Mouse (Mus musculus) CH12.LX (cell line): ENCODE results near the gene Pgpep1l. TPM values are rescaled to one million over a fixed set of nuclear protein-coding genes. Genes with fewer than 3 reads are reported as not detected.

Source experiments
- DNase-seq: peaks from one replicate; pipeline ENCODE4 v3.0.0-alpha.2; 2013; ENCODE audit errors: extremely low read depth
- H3K27ac ChIP-seq: 2 replicates; pipeline ENCODE4 v1.5.1; 2012; ENCODE audit warnings: low read depth, mild to moderate bottlenecking, control low read depth, moderate library complexity; ENCODE audit not compliant: insufficient read depth
- H3K27me3 ChIP-seq: replicated peaks from 2 replicates; pipeline ENCODE3; 2012; ENCODE audit warnings: inconsistent platforms
- H3K36me3 ChIP-seq, 2 experiments: replicated peaks in 1 of 2; 2 replicates each; pipeline versions ENCODE3 to v1.6.1; 2012; ENCODE audit warnings: inconsistent platforms in 1 of 2, low read length in 1 of 2, mild to moderate bottlenecking in 1 of 2, mixed read lengths in 1 of 2, moderate library complexity in 1 of 2; ENCODE audit not compliant: control insufficient read depth in 1 of 2, insufficient read depth in 1 of 2
- H3K4me1 ChIP-seq, 2 experiments: 2 replicates each; pipeline ENCODE4 v1.6.1; 2012; ENCODE audit warnings: inconsistent platforms in 1 of 2, moderate library complexity in 1 of 2; ENCODE audit not compliant: insufficient read depth in 2 of 2, control insufficient read depth in 1 of 2
- H3K4me2 ChIP-seq: 2 replicates; pipeline ENCODE4 v1.6.1; 2012; ENCODE audit warnings: low read depth, mild to moderate bottlenecking, control low read depth; ENCODE audit not compliant: poor library complexity, insufficient read depth, severe bottlenecking
- H3K4me3 ChIP-seq, 3 experiments: fragments of 150-350 bp in 1 of 3; sonication (generic) in 1 of 3; replicated peaks in 1 of 3; 2 replicates each; pipeline versions ENCODE3 to v1.5.1; 2011 to 2012; ENCODE audit warnings: low read depth in 2 of 3, low read length in 2 of 3, mild to moderate bottlenecking in 2 of 3, moderate library complexity in 2 of 3, control low read depth in 1 of 3, improper control_type of control experiment in 1 of 3, inconsistent platforms in 1 of 3, mixed read lengths in 1 of 3; ENCODE audit not compliant: poor library complexity in 1 of 3
- H3K79me2 ChIP-seq: replicated peaks from 2 replicates; pipeline ENCODE4 v1.6.1; 2012; ENCODE audit warnings: mild to moderate bottlenecking, moderate library complexity; ENCODE audit not compliant: control insufficient read depth, poor library complexity, insufficient read depth, severe bottlenecking; ENCODE audit errors: extremely low read depth
- H3K9ac ChIP-seq: 2 replicates; pipeline ENCODE4 v1.6.1; 2012; ENCODE audit warnings: low read depth, mild to moderate bottlenecking, control low read depth, moderate library complexity; ENCODE audit not compliant: insufficient read depth
- H3K9me3 ChIP-seq: replicated peaks from 2 replicates; pipeline ENCODE3; 2012; ENCODE audit warnings: low read length, inconsistent platforms, mixed read lengths
- E2F4 ChIP-seq: IDR thresholded peaks from 2 replicates; pipeline ENCODE4 v1.6.1; 2011; ENCODE audit warnings: low read depth, low read length, improper control_type of control experiment; ENCODE audit not compliant: insufficient replicate concordance
- ETS1 ChIP-seq: conservative IDR thresholded peaks from 2 replicates; pipeline ENCODE4 v1.6.1; 2012; ENCODE audit warnings: low read depth, mild to moderate bottlenecking, inconsistent platforms, low read length, improper control_type of control experiment, moderate library complexity
- HCFC1 ChIP-seq: IDR thresholded peaks from 2 replicates; pipeline ENCODE4 v1.6.1; 2012; ENCODE audit warnings: low read depth, mild to moderate bottlenecking, inconsistent platforms, low read length, improper control_type of control experiment
- IRF4 ChIP-seq: IDR thresholded peaks from 2 replicates; pipeline ENCODE4 v1.6.1; 2014; ENCODE audit warnings: low read depth, mild to moderate bottlenecking, inconsistent platforms, low read length, improper control_type of control experiment
- JUN ChIP-seq: IDR thresholded peaks from 2 replicates; pipeline ENCODE4 v1.6.1; 2011; ENCODE audit warnings: low read depth, mild to moderate bottlenecking, low read length, improper control_type of control experiment, moderate library complexity; ENCODE audit not compliant: insufficient read depth
- MAFK ChIP-seq: IDR thresholded peaks from 2 replicates; pipeline ENCODE4 v1.6.1; 2011; ENCODE audit warnings: low read length, improper control_type of control experiment; ENCODE audit not compliant: insufficient replicate concordance
- MAZ ChIP-seq: IDR thresholded peaks from 2 replicates; pipeline ENCODE4 v1.6.1; 2012; ENCODE audit warnings: low read depth, mild to moderate bottlenecking, inconsistent platforms, low read length, improper control_type of control experiment, moderate library complexity
- MEF2A ChIP-seq: IDR thresholded peaks from 2 replicates; pipeline ENCODE4 v1.6.1; 2014; ENCODE audit warnings: low read depth, mild to moderate bottlenecking, inconsistent platforms, low read length, improper control_type of control experiment, borderline replicate concordance
- MYC ChIP-seq: IDR thresholded peaks from 2 replicates; pipeline ENCODE4 v1.6.1; 2011; ENCODE audit warnings: low read depth, mild to moderate bottlenecking, improper control_type of control experiment, low read length
- RAD21 ChIP-seq: IDR thresholded peaks from 2 replicates; pipeline ENCODE4 v1.6.1; 2011; ENCODE audit warnings: low read depth, mild to moderate bottlenecking, low read length, improper control_type of control experiment, moderate library complexity
- SIN3A ChIP-seq: IDR thresholded peaks from 2 replicates; pipeline ENCODE4 v1.6.1; 2012; ENCODE audit warnings: low read length, improper control_type of control experiment, inconsistent platforms
- TBP ChIP-seq: conservative IDR thresholded peaks from 2 replicates; pipeline ENCODE4 v1.6.1; 2011; ENCODE audit warnings: low read depth, low read length, improper control_type of control experiment
- TCF12 ChIP-seq: IDR thresholded peaks from 2 replicates; pipeline ENCODE4 v1.6.1; 2014; ENCODE audit warnings: low read depth, mild to moderate bottlenecking, inconsistent platforms, low read length, improper control_type of control experiment
- USF1 ChIP-seq: IDR thresholded peaks from 2 replicates; pipeline ENCODE4 v1.6.1; 2014; ENCODE audit warnings: low read depth, mild to moderate bottlenecking, inconsistent platforms, low read length, improper control_type of control experiment
- USF2 ChIP-seq: conservative IDR thresholded peaks from 2 replicates; pipeline ENCODE4 v1.6.1; 2011; ENCODE audit warnings: low read depth, low read length, improper control_type of control experiment
- ZC3H11A ChIP-seq: IDR thresholded peaks from 2 replicates; pipeline ENCODE4 v1.6.1; 2012; ENCODE audit warnings: low read depth, mild to moderate bottlenecking, inconsistent platforms, low read length, improper control_type of control experiment
- ZKSCAN1 ChIP-seq: IDR thresholded peaks from 2 replicates; pipeline ENCODE4 v1.6.1; 2012; ENCODE audit warnings: low read depth, inconsistent platforms, low read length, improper control_type of control experiment, borderline replicate concordance
- ZNF384 ChIP-seq: IDR thresholded peaks from 2 replicates; pipeline ENCODE4 v1.6.1; 2012; ENCODE audit warnings: low read depth, low read length, improper control_type of control experiment, inconsistent platforms
- dilution Hi-C: fragments of 300-500 bp; cut with MboI; formaldehyde crosslinking; loops from 2 replicates; pipeline ENCODE4 v1.14.3; 2020; ENCODE audit warnings: low sequenced_read_pairs; ENCODE audit not compliant: extremely low pct_unique_long_range_greater_than_20kb, extremely low pct_ligation_motif_present
- in situ Hi-C: fragments of 300-500 bp; cut with MboI; formaldehyde crosslinking; loops from 3 replicates; pipeline ENCODE4 v1.14.3; 2019; ENCODE audit warnings: low sequenced_read_pairs, low pct_ligation_motif_present, low pct_unique_long_range_greater_than_20kb, mixed read lengths
- polyA plus RNA-seq: library from polyadenylated mRNA; unstranded; fragments of >175 nt; gene quantifications from 2 replicates; pipeline ENCODE4 v1.2.1, GENCODE M21; 2012; ENCODE audit warnings: low read depth; ENCODE audit not compliant: insufficient read length
- total RNA-seq, 2 experiments: library from RNA; depleted of rRNA; stranded (reverse); fragments of 300-350 nt in 1 of 2; fragments of >200 nt in 1 of 2; gene quantifications; 2 replicates each; pipeline ENCODE4 v1.2.3; 2012 to 2014

Pgpep1l gene
- total and polyA plus RNA-seq, 3 experiments: not detected

DNA sequence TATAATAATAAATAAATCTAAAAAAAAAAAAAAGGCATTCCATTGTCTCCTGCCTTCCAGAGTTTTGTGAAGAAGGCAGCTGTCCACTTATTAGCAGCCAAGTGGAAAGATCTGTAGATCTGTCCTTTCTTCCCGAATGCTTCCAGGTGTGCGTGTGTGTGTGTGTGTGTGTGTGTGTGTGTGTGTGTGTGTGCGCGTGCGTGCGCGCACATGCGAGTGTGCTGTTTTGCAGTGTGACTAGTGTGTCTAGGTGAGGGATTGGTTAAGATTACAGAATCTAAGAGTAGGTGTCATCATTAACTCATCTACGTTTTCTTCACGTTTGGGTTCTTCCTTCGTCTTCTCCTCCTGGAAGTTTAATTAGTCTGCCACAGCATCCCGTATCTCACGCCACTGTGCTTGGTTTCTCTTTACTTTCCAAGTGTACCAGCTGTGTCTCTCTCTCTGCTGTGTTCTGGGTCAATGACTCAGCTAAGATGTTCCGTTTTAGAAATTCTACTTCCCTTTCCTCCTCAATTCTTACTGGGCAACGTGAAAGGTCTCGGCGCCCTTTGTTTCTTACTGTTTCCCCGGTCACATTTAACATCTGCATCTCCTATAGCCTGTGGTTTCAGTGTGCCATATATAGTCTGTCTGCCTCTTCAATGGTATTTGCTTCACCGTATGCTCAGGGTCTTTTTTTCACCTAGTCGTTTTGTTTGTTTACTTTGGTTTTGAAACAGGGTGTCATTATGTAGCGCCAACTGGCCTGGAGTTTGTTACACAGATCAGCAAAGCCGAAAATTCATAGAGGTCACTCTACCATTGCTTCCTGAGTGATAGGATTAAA is 18.5 kb upstream of the Pgpep1l start (continued):
- TF ChIP-seq IRF4 (no peak; the same call in 1 of the 2 replicates), RAD21 (no peak), E2F4 (no peak), MEF2A (0 out of 2 replicates have a peak, but pooled peaks have one; percentile 58), SIN3A (peak; percentile 74; the same call in 1 of the 2 replicates), MYC (peak; percentile 57), USF2 (no peak), TBP (peak; percentile 89), ETS1 (peak; percentile 88), ZKSCAN1 (no peak), HCFC1 (peak; percentile 44), ZC3H11A (no peak), MAZ (no peak), ZNF384 (peak; percentile 48)

GRCm38 (mm10) chr7:68281341-68281740 is 17.3 kb upstream of the Pgpep1l start:
- peak overlapping the region; percentile 81; the same call in 1 of the 2 replicates for H3K4me2 ChIP-seq
- TF ChIP-seq USF1: no peak
- TF ChIP-seq MAFK: no peak
- 0 out of 2 replicates have a peak, but pooled peaks have one; percentile 26 for TF ChIP-seq TCF12
- no peak for TF ChIP-seq MYC
- TF ChIP-seq JUN: no peak
- H3K36me3 ChIP-seq: peaks cover 6 to 25% of the 10 kb centered on the region in 2 experiments
- in situ Hi-C loops (no loop called here), dilution Hi-C loops (no loop called here)
- H3K27ac ChIP-seq: peak overlapping the region; percentile 80
- peaks cover 74% of the 10 kb centered on the region for H3K79me2 ChIP-seq
- H3K9me3 ChIP-seq: peaks cover 1% of the 10 kb centered on the region
- peaks cover 19 to 56% of the 10 kb centered on the region in 2 experiments for H3K4me1 ChIP-seq
- peak overlapping the region in 2 of 3 experiments; percentile 25 to 49 for H3K4me3 ChIP-seq
- H3K27me3 ChIP-seq: no peaks in the 10 kb centered on the region
- DNase-seq: peak; percentile 59
- peak overlapping the region; percentile 57 for H3K9ac ChIP-seq
